Mouse (Mus musculus): ENCODE results near the gene Paxx. TPM values are rescaled to one million over a fixed set of nuclear protein-coding genes. Genes with fewer than 3 reads are reported as not detected.

Gene Paxx
- polyA plus RNA-seq, 1 experiment from 2014 or later = 14.3 TPM

Small RNAs within 50 kb of the gene (microRNA-seq; reads per million reads assigned to microRNA genes)
- not detected for gene Mir3087 (ENCODE audit: borderline number of aligned reads)

Other genes with a start within 250 kb of the Paxx start
- gene Nelfb, start 249.6 kb downstream of the Paxx start, polyA plus RNA-seq (2014; fragmentation: Nextera tagmentation; extraction: Ambion mirVana) = 90.5 and 92.2 TPM in 2 replicates
- not detected in 2 replicates for gene Stpg3, start 246.5 kb downstream of the Paxx start, polyA plus RNA-seq (2014; fragmentation: Nextera tagmentation; extraction: Ambion mirVana)
- gene Fam166a, start 242.3 kb downstream of the Paxx start, polyA plus RNA-seq (2014; fragmentation: Nextera tagmentation; extraction: Ambion mirVana) = 1.4 TPM in 1 of 2 replicates, not detected in the other
- 456 and 490 TPM in 2 replicates for gene Tubb4b, start 236.4 kb downstream of the Paxx start, polyA plus RNA-seq (2014; fragmentation: Nextera tagmentation; extraction: Ambion mirVana)
- not detected in 2 replicates for gene Slc34a3, start 226.7 kb downstream of the Paxx start, polyA plus RNA-seq (2014; fragmentation: Nextera tagmentation; extraction: Ambion mirVana)
- gene Rnf224, start 224.3 kb downstream of the Paxx start, polyA plus RNA-seq (2014; fragmentation: Nextera tagmentation; extraction: Ambion mirVana) = not detected in 2 replicates
- 7.4 and 10.4 TPM in 2 replicates for gene Rnf208, start 218.8 kb downstream of the Paxx start, polyA plus RNA-seq (2014; fragmentation: Nextera tagmentation; extraction: Ambion mirVana)
- gene Cysrt1, start 218.6 kb downstream of the Paxx start, polyA plus RNA-seq (2014; fragmentation: Nextera tagmentation; extraction: Ambion mirVana) = 0.50 TPM in 1 of 2 replicates, not detected in the other
- 3.3 and 4.2 TPM in 2 replicates for gene AL732309.1, start 214.2 kb downstream of the Paxx start, polyA plus RNA-seq (2014; fragmentation: Nextera tagmentation; extraction: Ambion mirVana)
- 12.8 and 13.3 TPM in 2 replicates for gene Tmem203, start 205.7 kb downstream of the Paxx start, polyA plus RNA-seq (2014; fragmentation: Nextera tagmentation; extraction: Ambion mirVana)
- gene Tprn, start 198.5 kb downstream of the Paxx start, polyA plus RNA-seq (2014; fragmentation: Nextera tagmentation; extraction: Ambion mirVana) = 4.3 and 4.9 TPM in 2 replicates
- gene Ssna1, start 188.7 kb downstream of the Paxx start, polyA plus RNA-seq (2014; fragmentation: Nextera tagmentation; extraction: Ambion mirVana) = 253 and 254 TPM in 2 replicates
- 111 and 113 TPM in 2 replicates for gene Anapc2, start 188.6 kb downstream of the Paxx start, polyA plus RNA-seq (2014; fragmentation: Nextera tagmentation; extraction: Ambion mirVana)
- not detected in 2 replicates for gene Tmem210, start 172.9 kb downstream of the Paxx start, polyA plus RNA-seq (2014; fragmentation: Nextera tagmentation; extraction: Ambion mirVana)
- gene Lrrc26, start 171.2 kb downstream of the Paxx start, polyA plus RNA-seq (2014; fragmentation: Nextera tagmentation; extraction: Ambion mirVana) = not detected in 2 replicates
- gene Grin1, start 141.9 kb downstream of the Paxx start, polyA plus RNA-seq (2014; fragmentation: Nextera tagmentation; extraction: Ambion mirVana) = 1.6 TPM in 2 replicates
- gene Man1b1, start 128.8 kb downstream of the Paxx start, polyA plus RNA-seq (2014; fragmentation: Nextera tagmentation; extraction: Ambion mirVana) = 87.2 and 92.7 TPM in 2 replicates
- gene Dpp7, start 104.7 kb downstream of the Paxx start, polyA plus RNA-seq (2014; fragmentation: Nextera tagmentation; extraction: Ambion mirVana) = 18.2 and 19.1 TPM in 2 replicates
- 5.2 and 8.9 TPM in 2 replicates for gene Uap1l1, start 95.4 kb downstream of the Paxx start, polyA plus RNA-seq (2014; fragmentation: Nextera tagmentation; extraction: Ambion mirVana)
- 39.1 and 43.2 TPM in 2 replicates for gene Sapcd2, start 88.8 kb downstream of the Paxx start, polyA plus RNA-seq (2014; fragmentation: Nextera tagmentation; extraction: Ambion mirVana)
- 0.10 and 0.28 TPM in 2 replicates for gene Entpd2, start 65.2 kb downstream of the Paxx start, polyA plus RNA-seq (2014; fragmentation: Nextera tagmentation; extraction: Ambion mirVana)
- 26.8 and 38.0 TPM in 2 replicates for gene Npdc1, start 61.7 kb downstream of the Paxx start, polyA plus RNA-seq (2014; fragmentation: Nextera tagmentation; extraction: Ambion mirVana)
- gene Fut7, start 37.8 kb downstream of the Paxx start, polyA plus RNA-seq (2014; fragmentation: Nextera tagmentation; extraction: Ambion mirVana) = not detected in 2 replicates
- gene Abca2, start 32.4 kb downstream of the Paxx start, polyA plus RNA-seq (2014; fragmentation: Nextera tagmentation; extraction: Ambion mirVana) = 2.2 TPM in 2 replicates
- gene Clic3, start 4.3 kb downstream of the Paxx start, polyA plus RNA-seq (2014; fragmentation: Nextera tagmentation; extraction: Ambion mirVana) = 0.71 TPM in 1 of 2 replicates, not detected in the other
- gene Ptgds, start 9.0 kb upstream of the Paxx start, polyA plus RNA-seq (2014; fragmentation: Nextera tagmentation; extraction: Ambion mirVana) = 0.26 and 0.28 TPM in 2 replicates
- gene Lcn12, start 32.8 kb upstream of the Paxx start, polyA plus RNA-seq (2014; fragmentation: Nextera tagmentation; extraction: Ambion mirVana) = not detected in 2 replicates
- gene Fbxw5, start 39.7 kb upstream of the Paxx start, polyA plus RNA-seq (2014; fragmentation: Nextera tagmentation; extraction: Ambion mirVana) = 51.1 and 56.4 TPM in 2 replicates
- gene C8g, start 40.6 kb upstream of the Paxx start, polyA plus RNA-seq (2014; fragmentation: Nextera tagmentation; extraction: Ambion mirVana) = 3.8 and 4.3 TPM in 2 replicates
- gene Traf2, start 85.8 kb upstream of the Paxx start, polyA plus RNA-seq (2014; fragmentation: Nextera tagmentation; extraction: Ambion mirVana) = 35.6 and 36.0 TPM in 2 replicates
- 336 and 375 TPM in 2 replicates for gene Edf1, start 96.8 kb upstream of the Paxx start, polyA plus RNA-seq (2014; fragmentation: Nextera tagmentation; extraction: Ambion mirVana)
- 1.2 and 8.5 TPM in 2 replicates for gene Mamdc4, start 113.8 kb upstream of the Paxx start, polyA plus RNA-seq (2014; fragmentation: Nextera tagmentation; extraction: Ambion mirVana)
- gene Phpt1, start 114.1 kb upstream of the Paxx start, polyA plus RNA-seq (2014; fragmentation: Nextera tagmentation; extraction: Ambion mirVana) = 145 and 157 TPM in 2 replicates
- 0.07 and 0.25 TPM in 2 replicates for gene Ajm1, start 120.7 kb upstream of the Paxx start, polyA plus RNA-seq (2014; fragmentation: Nextera tagmentation; extraction: Ambion mirVana)
- gene Rabl6, start 147.4 kb upstream of the Paxx start, polyA plus RNA-seq (2014; fragmentation: Nextera tagmentation; extraction: Ambion mirVana) = 44.3 and 46.0 TPM in 2 replicates
- 0.15 and 0.18 TPM in 2 replicates for gene Ccdc183, start 156.6 kb upstream of the Paxx start, polyA plus RNA-seq (2014; fragmentation: Nextera tagmentation; extraction: Ambion mirVana)
- 17.5 and 18.7 TPM in 2 replicates for gene Tmem141, start 160.9 kb upstream of the Paxx start, polyA plus RNA-seq (2014; fragmentation: Nextera tagmentation; extraction: Ambion mirVana)
- 0.52 and 0.81 TPM in 2 replicates for gene Fcna, start 166.9 kb upstream of the Paxx start, polyA plus RNA-seq (2014; fragmentation: Nextera tagmentation; extraction: Ambion mirVana)
- not detected in 2 replicates for gene Lcn8, start 192.0 kb upstream of the Paxx start, polyA plus RNA-seq (2014; fragmentation: Nextera tagmentation; extraction: Ambion mirVana)
- not detected in 2 replicates for gene Lcn5, start 196.9 kb upstream of the Paxx start, polyA plus RNA-seq (2014; fragmentation: Nextera tagmentation; extraction: Ambion mirVana)
- not detected in 2 replicates for gene Lcn6, start 215.7 kb upstream of the Paxx start, polyA plus RNA-seq (2014; fragmentation: Nextera tagmentation; extraction: Ambion mirVana)
- gene Lcn10, start 221.6 kb upstream of the Paxx start, polyA plus RNA-seq (2014; fragmentation: Nextera tagmentation; extraction: Ambion mirVana) = not detected in 2 replicates
- gene Obp2a, start 238.9 kb upstream of the Paxx start, polyA plus RNA-seq (2014; fragmentation: Nextera tagmentation; extraction: Ambion mirVana) = not detected in 2 replicates
- 66.2 and 72.5 TPM in 2 replicates for gene Bmyc, start 245.6 kb upstream of the Paxx start, polyA plus RNA-seq (2014; fragmentation: Nextera tagmentation; extraction: Ambion mirVana)

Data from embryonic facial prominence, embryonic 11.5 days (tissue).